Mouse (Mus musculus) ES-Bruce4 (cell line): ENCODE measurements around the gene Gm19668.
"Not testable (repeated sequence)": the region's sequence is repeated elsewhere in the genome, so short reads cannot be mapped to it uniquely, and the experiment has no call there.

Source experiments
- CTCF ChIP-seq: IDR thresholded peaks from one replicate; pipeline ENCODE4 v1.8.1; 2011; ENCODE audit warnings: low read depth, low read length
- EP300 ChIP-seq: IDR thresholded peaks from 2 replicates; pipeline ENCODE4 v1.6.1; 2011; ENCODE audit warnings: low read depth, low read length; ENCODE audit not compliant: insufficient read depth
- POLR2A ChIP-seq: IDR thresholded peaks from one replicate; pipeline ENCODE4 v1.8.1; 2011; ENCODE audit warnings: low read length; ENCODE audit not compliant: insufficient read depth

DNA sequence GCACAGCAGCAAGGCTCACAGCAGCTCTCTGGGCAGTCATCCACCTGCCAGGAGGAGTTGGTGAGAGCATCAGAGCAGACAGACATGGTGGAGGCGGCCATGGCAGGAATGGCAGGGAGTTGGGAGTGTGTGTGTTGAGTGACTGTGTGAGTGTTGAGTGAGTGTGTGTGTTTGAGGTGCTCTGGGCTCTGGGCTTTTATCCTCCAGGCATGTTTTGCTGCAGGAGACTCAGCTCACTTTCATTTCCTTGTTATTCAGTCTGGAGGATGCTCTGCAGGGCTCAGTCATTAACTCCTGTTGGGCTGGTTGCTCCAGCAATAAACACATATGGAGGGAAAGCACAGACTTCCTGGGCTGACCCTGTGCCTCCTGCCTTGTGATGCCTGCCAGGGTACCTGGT lies 22.1 kb downstream of the Gm19668 start, which contains the start of gene Gm7138:
- TF ChIP-seq EP300, CTCF, POLR2A: not testable (repeated sequence)
